13 mouse cellular contexts compared by ENCODE assay signal in the genomic region with DNA sequence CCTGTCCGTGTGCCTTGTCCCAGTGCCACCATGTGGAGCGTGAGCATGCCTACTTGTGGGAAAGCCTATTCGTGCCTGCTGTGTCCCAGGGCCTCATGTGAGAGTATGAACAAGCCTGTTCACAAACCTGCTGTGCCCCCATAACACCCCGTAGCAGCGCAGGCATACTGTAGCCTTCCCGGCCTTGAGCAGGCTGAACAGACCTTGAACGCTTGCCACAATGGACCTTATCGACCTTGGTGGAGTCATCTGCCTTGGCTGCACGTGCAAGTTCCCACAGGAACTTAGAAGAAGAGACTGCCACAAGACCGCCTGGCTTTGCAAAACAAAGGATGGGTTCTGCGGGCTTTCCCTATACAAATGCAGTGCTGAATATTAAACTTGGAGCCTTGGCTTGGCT. TPM values are rescaled to one million over a fixed set of nuclear protein-coding genes. Genes with fewer than 3 reads are reported as not detected.
DNase-seq lines count a peak whose midpoint lies in the region; TF ChIP-seq lines count a peak whose summit lies in the region.
"Had no signal": no experiment of that assay in that cellular context is flagged by ENCODE, and none has a peak within 500 bp of the region (broad histone marks: within the 10 kb centered on the region; RNA-seq: fewer than 3 reads in every experiment).

No protein-coding gene starts in this region.

- H3K4me3 ChIP-seq in lung, adult 2 months (replicated peaks; ENCODE audit: extremely low read depth, low read depth, low read length), result no peak overlapping the region
- H3K4me3 ChIP-seq: embryonic facial prominence, embryonic 15.5 days; erythroblast, embryonic 14.5 days; forebrain, embryonic 10.5 days; heart, embryonic 12.5 days had no signal

- TF ChIP-seq POLR2A in lung, adult 2 months (IDR thresholded peaks at IDR 0.05; ENCODE audit: borderline replicate concordance, extremely low read depth, low read depth, low read length), result no peak

- no peak for TF ChIP-seq CTCF in lung, adult 2 months (IDR thresholded peaks at IDR 0.05; ENCODE audit: insufficient read depth, low read length)

- 80% methylated on average over 11 of the region's 11 CpGs for WGBS in lung, adult 2 months

- no peaks in the 10 kb centered on the region for H3K4me1 ChIP-seq in lung, adult 2 months (ENCODE audit: control insufficient read depth, insufficient read depth, low read length)

- DNase-seq in heart, adult 11 months, result peak; percentile 53
- DNase-seq in heart, adult 8-10 months (ENCODE audit: low spot score), result no peak
- peak; percentile 49 for DNase-seq in ovary, postnatal 36 days (ENCODE audit: low spot score)
- no peak for DNase-seq in ovary, postnatal 14 days (ENCODE audit: low spot score)
- DNase-seq in adrenal gland, postnatal 14 days, result peak; percentile 76
- DNase-seq in testis, postnatal 14 days (ENCODE audit: low spot score), result peak; percentile 64
- DNase-seq in lung, adult 2 months, result no peak
- no peak for DNase-seq in left cerebral cortex, adult 11 months (ENCODE audit: low spot score)
- DNase-seq: gastrocnemius, postnatal 36 days had no signal

RNA-seq across cellular contexts. Expression of gene Gnaz, which starts 45.4 kb away (rescaled TPM):
- total RNA-seq in heart, adult 8-10 months (2022), result 1 to 10 TPM in 3 of 4 experiments, under 1 TPM in 1; 0.98 to 1.7 (median 1.1) TPM
- 2.5 and 3.2 TPM in 2 replicates for total RNA-seq in adrenal gland, postnatal 14 days (2021)
- polyA plus RNA-seq in lung, adult 2 months (2012; rRNA removed), result 3.0 and 4.6 TPM in 2 replicates

Comparison
In these comparisons a context has a peak if more than half of its experiments do, and no peak if none do; other contexts are left out.
1. DNase-seq: peak in heart, adult 11 months (single experiment), ovary, postnatal 36 days (single experiment), adrenal gland, postnatal 14 days (single experiment) and testis, postnatal 14 days (single experiment); none in heart, adult 8-10 months (single experiment), ovary, postnatal 14 days (single experiment), lung, adult 2 months (single experiment) and left cerebral cortex, adult 11 months (single experiment).